Mouse (Mus musculus) heart, embryonic 16.5 days (tissue): Measurements from ENCODE around the gene Snd1. TPM values are rescaled to one million over a fixed set of nuclear protein-coding genes. Genes with fewer than 3 reads are reported as not detected.

Experiments used
- ATAC-seq: fragments of 200-750 bp; cut with Nextera tagmentation; replicated peaks from 2 replicates; pipeline ENCODE4 v1.8.0; 2017; ENCODE audit warnings: moderate number of reproducible peaks; ENCODE audit not compliant: insufficient read depth, low FRiP score; ENCODE audit errors: extremely low read depth
- H3K27ac ChIP-seq: fragments of 300-500 bp; sonication (generic); 2 replicates; pipeline ENCODE4 v1.5.1; 2014; ENCODE audit warnings: mild to moderate bottlenecking, low read length, control low read depth, moderate library complexity
- H3K27me3 ChIP-seq: fragments of 300-500 bp; sonication (generic); 2 replicates; pipeline ENCODE4 v1.6.1; 2014; ENCODE audit warnings: low read length, mixed read lengths; ENCODE audit not compliant: control insufficient read depth, insufficient read depth
- H3K36me3 ChIP-seq: fragments of 300-500 bp; sonication (generic); 2 replicates; pipeline ENCODE4 v1.6.1; 2014; ENCODE audit not compliant: control insufficient read depth, insufficient read depth
- H3K4me1 ChIP-seq: fragments of 300-500 bp; sonication (generic); 2 replicates; pipeline ENCODE4 v1.6.1; 2014; ENCODE audit warnings: low read length, mixed read lengths; ENCODE audit not compliant: control insufficient read depth, insufficient read depth
- H3K4me2 ChIP-seq: fragments of 300-500 bp; sonication (generic); 2 replicates; pipeline ENCODE4 v1.6.1; 2014; ENCODE audit warnings: low read depth, mild to moderate bottlenecking, control low read depth, low read length
- H3K4me3 ChIP-seq: fragments of 300-500 bp; sonication (generic); 2 replicates; pipeline ENCODE4 v1.5.1; 2014; ENCODE audit warnings: mild to moderate bottlenecking, control low read depth, low read length
- H3K9ac ChIP-seq: fragments of 300-500 bp; sonication (generic); 2 replicates; pipeline ENCODE4 v1.6.1; 2014; ENCODE audit warnings: low read length, control low read depth
- H3K9me3 ChIP-seq: fragments of 300-500 bp; sonication (generic); replicated peaks from 2 replicates; pipeline ENCODE4 v1.6.1; 2016; ENCODE audit warnings: low read length; ENCODE audit not compliant: control insufficient read depth
- WGBS: fragments of 180-500 bp; shearing (Covaris S2); extraction: QIAGEN DNeasy Blood & Tissue Kit; methylation state at CpG from one replicate; pipeline ENCODE4 v1.1.7; 2014; 5-methylcytosine and 5-hydroxymethylcytosine counted together
- polyA plus RNA-seq: library from polyadenylated mRNA; unstranded; fragments of >200 nt; fragmentation: Nextera tagmentation; extraction: Ambion mirVana; gene quantifications from 2 replicates; pipeline ENCODE4 v1.2.1, GENCODE M21; 2015

The Snd1 gene
- polyA plus RNA-seq, 1 experiment from 2014 or later = 81.8 TPM

- Histone ChIP-seq H3K4me1 (peaks cover 6% of the 10 kb centered on the region), H3K4me3 (no peak overlapping the region), H3K9ac (no peak overlapping the region), H3K27ac (no peak overlapping the region), H3K36me3 (no peaks in the 10 kb centered on the region), H3K27me3 (no peaks in the 10 kb centered on the region), H3K4me2 (no peak overlapping the region), H3K9me3 (no peaks in the 10 kb centered on the region)
- no peak for ATAC-seq
- 75% methylated on average over 12 of the region's 12 CpGs for WGBS
Observed at GRCm38 (mm10) chr6:28895004-28895515, 420.1 kb downstream of the Snd1 start.

- Histone ChIP-seq H3K9me3 (no peaks in the 10 kb centered on the region), H3K4me1 (peaks cover 6% of the 10 kb centered on the region), H3K9ac (no peak overlapping the region), H3K27ac (no peak overlapping the region), H3K36me3 (no peaks in the 10 kb centered on the region), H3K4me3 (no peak overlapping the region), H3K4me2 (no peak overlapping the region), H3K27me3 (no peaks in the 10 kb centered on the region)
- ATAC-seq = no peak
- 71% methylated on average over 6 of the region's 6 CpGs for WGBS
Observed at GRCm38 (mm10) chr6:28895726-28896125, 420.8 kb downstream of the Snd1 start.

GRCm38 (mm10) chr6:28896762-28897320 lies 421.9 kb downstream of the Snd1 start:
- H3K4me1 ChIP-seq = peaks cover 6% of the 10 kb centered on the region
- H3K9me3 ChIP-seq = no peaks in the 10 kb centered on the region
- H3K4me3 ChIP-seq = no peak overlapping the region
- no peaks in the 10 kb centered on the region for H3K36me3 ChIP-seq
- ATAC-seq = no peak
- no peak overlapping the region for H3K9ac ChIP-seq
- no peak overlapping the region for H3K27ac ChIP-seq
- H3K4me2 ChIP-seq = no peak overlapping the region
- no peaks in the 10 kb centered on the region for H3K27me3 ChIP-seq
- 74% methylated on average over 5 of the region's 5 CpGs for WGBS

GRCm38 (mm10) chr6:28897326-28898085 lies 422.6 kb downstream of the Snd1 start:
- Histone ChIP-seq H3K27me3 (no peaks in the 10 kb centered on the region), H3K4me2 (no peak overlapping the region), H3K4me3 (no peak overlapping the region), H3K9ac (no peak overlapping the region), H3K9me3 (no peaks in the 10 kb centered on the region), H3K27ac (no peak overlapping the region), H3K36me3 (no peaks in the 10 kb centered on the region), H3K4me1 (peaks cover 6% of the 10 kb centered on the region)
- WGBS = 60% methylated on average over 11 of the region's 11 CpGs
- ATAC-seq = no peak

GRCm38 (mm10) chr6:28898836-28899235 lies 423.9 kb downstream of the Snd1 start:
- Histone ChIP-seq H3K4me3 (no peak overlapping the region), H3K4me2 (no peak overlapping the region), H3K9ac (no peak overlapping the region), H3K27ac (no peak overlapping the region), H3K4me1 (no peaks in the 10 kb centered on the region), H3K9me3 (no peaks in the 10 kb centered on the region), H3K27me3 (no peaks in the 10 kb centered on the region), H3K36me3 (no peaks in the 10 kb centered on the region)
- ATAC-seq = no peak
- 14% methylated on average over 10 of the region's 10 CpGs for WGBS

- Histone ChIP-seq H3K27ac (no peak overlapping the region), H3K9ac (no peak overlapping the region), H3K4me1 (no peaks in the 10 kb centered on the region), H3K4me3 (no peak overlapping the region), H3K4me2 (no peak overlapping the region), H3K27me3 (no peaks in the 10 kb centered on the region), H3K36me3 (no peaks in the 10 kb centered on the region), H3K9me3 (peaks cover 3% of the 10 kb centered on the region; the same call in 1 of the 2 replicates)
- WGBS = 59% methylated on average over 2 of the region's 2 CpGs
- no peak for ATAC-seq
Observed at GRCm38 (mm10) chr6:28902573-28902972, 427.6 kb downstream of the Snd1 start.

- no peaks in the 10 kb centered on the region for H3K4me1 ChIP-seq
- no peaks in the 10 kb centered on the region for H3K27me3 ChIP-seq
- H3K4me3 ChIP-seq = no peak overlapping the region
- no peaks in the 10 kb centered on the region for H3K36me3 ChIP-seq
- H3K27ac ChIP-seq = no peak overlapping the region
- WGBS = 55% methylated on average over 4 of the region's 4 CpGs
- no peak overlapping the region for H3K9ac ChIP-seq
- no peak for ATAC-seq
- H3K4me2 ChIP-seq = no peak overlapping the region
- peaks cover 3% of the 10 kb centered on the region; the same call in 1 of the 2 replicates for H3K9me3 ChIP-seq
Observed at GRCm38 (mm10) chr6:28904417-28904816, 429.5 kb downstream of the Snd1 start.

GRCm38 (mm10) chr6:28905301-28905700 lies 430.4 kb downstream of the Snd1 start:
- Histone ChIP-seq H3K36me3 (no peaks in the 10 kb centered on the region), H3K9ac (no peak overlapping the region), H3K9me3 (peaks cover 3% of the 10 kb centered on the region; the same call in 1 of the 2 replicates), H3K4me2 (no peak overlapping the region), H3K4me1 (no peaks in the 10 kb centered on the region), H3K27me3 (no peaks in the 10 kb centered on the region), H3K27ac (no peak overlapping the region), H3K4me3 (no peak overlapping the region)
- ATAC-seq = no peak
- WGBS = 66% methylated on average over 8 of the region's 8 CpGs

GRCm38 (mm10) chr6:28909866-28910265 lies 434.9 kb downstream of the Snd1 start:
- Histone ChIP-seq H3K27me3 (no peaks in the 10 kb centered on the region), H3K27ac (no peak overlapping the region), H3K4me2 (no peak overlapping the region), H3K4me1 (no peaks in the 10 kb centered on the region), H3K4me3 (no peak overlapping the region), H3K36me3 (no peaks in the 10 kb centered on the region), H3K9ac (no peak overlapping the region), H3K9me3 (no peaks in the 10 kb centered on the region; the same call in 1 of the 2 replicates)
- ATAC-seq = no peak
- 73% methylated on average over 15 of the region's 15 CpGs for WGBS
